Mouse (Mus musculus): Measurements from ENCODE around the gene Frmd5. TPM values are rescaled to one million over a fixed set of nuclear protein-coding genes. Genes with fewer than 3 reads are reported as not detected.

Gene Frmd5
- polyA plus RNA-seq, 1 experiment from 2014 or later: 25.6 TPM

DNA sequence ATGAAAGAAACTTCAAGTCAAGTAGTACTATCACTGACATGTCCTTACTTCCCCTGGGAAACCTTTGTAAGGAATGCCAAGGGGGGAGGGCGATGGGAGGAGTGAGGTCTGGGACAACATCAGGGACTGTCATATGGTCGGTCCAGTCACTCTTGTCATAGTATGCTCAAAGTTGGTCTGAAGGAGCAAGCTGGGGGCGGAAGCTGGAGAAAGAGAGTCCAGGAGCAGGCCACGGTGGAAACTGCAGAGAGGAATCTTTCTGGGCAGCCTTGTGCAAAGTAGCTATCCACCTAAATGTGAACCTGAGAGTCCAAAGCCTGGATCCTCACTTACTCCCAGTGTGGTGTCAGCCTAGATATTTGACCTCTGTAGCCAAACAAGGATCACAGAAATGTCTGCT, 147.5 kb downstream of the Frmd5 start:
- Histone ChIP-seq H3K4me1 (replicated peaks) (peaks cover 4% of the 10 kb centered on the region; the same call in 1 of the 2 replicates), H3K9me3 (replicated peaks) (no peaks in the 10 kb centered on the region), H3K27ac (ENCODE audit: poor library complexity, severe bottlenecking) (no peak overlapping the region), H3K9ac (no peak overlapping the region), H3K27me3 (replicated peaks) (no peaks in the 10 kb centered on the region), H3K4me3 (no peak overlapping the region), H3K36me3 (no peaks in the 10 kb centered on the region), H3K4me2 (no peak overlapping the region)
- 62% methylated on average over 4 of the region's 4 CpGs for WGBS
- ATAC-seq (ENCODE audit: insufficient number of reproducible peaks, low FRiP score): no peak

DNA sequence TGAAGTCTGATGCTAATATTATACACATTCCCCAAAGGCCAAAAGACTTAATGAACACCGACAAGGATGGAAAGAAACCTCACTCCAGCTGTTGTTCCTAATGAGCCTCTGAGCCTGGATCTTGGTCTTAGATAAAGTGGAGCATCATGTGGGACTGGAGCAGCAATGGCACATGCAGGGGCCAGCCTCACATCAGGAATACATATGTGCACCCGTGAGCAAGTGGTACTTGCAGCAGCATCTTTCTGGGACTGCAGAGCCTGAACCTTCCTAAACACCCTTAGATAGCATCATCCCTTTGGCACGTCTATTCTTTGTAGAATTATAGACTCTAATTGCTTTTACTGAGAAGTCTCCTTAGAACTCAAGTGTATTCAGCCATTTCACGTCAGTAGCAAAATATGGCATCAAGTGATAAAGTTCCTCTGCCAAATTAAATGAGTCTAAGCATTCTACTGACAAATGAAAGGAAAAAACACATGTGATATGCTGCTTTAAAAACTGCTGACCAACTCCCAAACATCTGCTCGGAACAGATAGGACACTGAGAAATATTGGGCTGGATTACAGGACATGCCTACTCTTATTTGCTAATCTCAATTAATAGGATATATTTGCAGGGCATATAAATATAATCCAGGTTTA, 148.6 kb downstream of the Frmd5 start:
- H3K36me3 ChIP-seq: no peaks in the 10 kb centered on the region
- no peak overlapping the region for H3K27ac ChIP-seq (ENCODE audit: poor library complexity, severe bottlenecking)
- no peak overlapping the region for H3K4me3 ChIP-seq
- no peak overlapping the region for H3K4me2 ChIP-seq
- no peaks in the 10 kb centered on the region for H3K9me3 ChIP-seq (replicated peaks)
- no peaks in the 10 kb centered on the region for H3K27me3 ChIP-seq (replicated peaks)
- no peak for ATAC-seq (ENCODE audit: insufficient number of reproducible peaks, low FRiP score)
- H3K9ac ChIP-seq: no peak overlapping the region
- 76% methylated on average over 5 of the region's 5 CpGs for WGBS
- H3K4me1 ChIP-seq (replicated peaks): peaks cover 2% of the 10 kb centered on the region; the same call in 1 of the 2 replicates

DNA sequence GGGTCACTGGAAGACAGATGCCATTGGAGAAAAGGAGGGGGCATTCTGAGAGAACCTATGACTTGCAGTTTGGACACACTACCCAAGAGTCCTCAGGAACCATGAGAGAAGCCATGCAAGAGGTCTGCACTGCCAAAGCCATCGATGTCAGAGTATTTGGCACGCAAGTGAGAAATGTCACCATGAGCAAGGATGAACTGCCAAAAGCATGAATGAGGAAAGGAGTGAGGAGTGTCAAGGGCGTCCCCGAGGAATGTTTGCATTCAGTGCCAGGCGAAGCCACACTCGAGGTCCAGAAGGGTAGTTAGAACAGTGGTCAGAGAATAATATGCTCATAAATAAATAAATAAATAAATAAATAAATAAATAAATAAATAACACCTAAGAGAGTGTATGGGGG, 150.9 kb downstream of the Frmd5 start:
- WGBS: 87% methylated on average over 6 of the region's 6 CpGs
- no peak overlapping the region for H3K4me3 ChIP-seq
- no peak for ATAC-seq (ENCODE audit: insufficient number of reproducible peaks, low FRiP score)
- no peak overlapping the region for H3K4me2 ChIP-seq
- no peak overlapping the region for H3K9ac ChIP-seq
- no peak overlapping the region for H3K27ac ChIP-seq (ENCODE audit: poor library complexity, severe bottlenecking)
- no peaks in the 10 kb centered on the region for H3K4me1 ChIP-seq (replicated peaks)
- no peaks in the 10 kb centered on the region for H3K36me3 ChIP-seq
- no peaks in the 10 kb centered on the region for H3K27me3 ChIP-seq (replicated peaks)
- no peaks in the 10 kb centered on the region for H3K9me3 ChIP-seq (replicated peaks)

DNA sequence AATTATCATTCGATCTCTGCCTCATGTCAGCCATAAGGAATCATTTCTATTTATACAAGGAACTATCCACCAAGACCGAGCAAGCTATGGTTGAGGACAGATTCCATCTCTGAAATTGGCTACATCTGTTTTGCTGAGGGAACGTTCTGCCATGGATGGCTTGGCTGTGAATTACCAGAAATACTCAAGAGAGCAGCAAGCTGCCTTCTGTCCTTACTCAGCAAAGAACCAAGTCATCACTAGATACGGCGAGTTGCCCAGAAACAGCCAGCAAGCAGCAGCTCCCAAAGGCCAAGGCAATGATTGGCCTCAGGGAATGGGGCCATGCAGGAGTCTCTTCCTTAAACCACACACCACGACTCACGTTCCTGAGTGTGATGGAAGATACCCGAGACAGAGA, 151.8 kb downstream of the Frmd5 start:
- WGBS: 81% methylated on average over 8 of the region's 8 CpGs
- H3K36me3 ChIP-seq: no peaks in the 10 kb centered on the region
- no peaks in the 10 kb centered on the region for H3K4me1 ChIP-seq (replicated peaks)
- ATAC-seq (ENCODE audit: insufficient number of reproducible peaks, low FRiP score): no peak
- H3K4me3 ChIP-seq: no peak overlapping the region
- no peak overlapping the region for H3K9ac ChIP-seq
- H3K27ac ChIP-seq (ENCODE audit: poor library complexity, severe bottlenecking): no peak overlapping the region
- H3K4me2 ChIP-seq: no peak overlapping the region
- H3K9me3 ChIP-seq (replicated peaks): no peaks in the 10 kb centered on the region
- no peaks in the 10 kb centered on the region for H3K27me3 ChIP-seq (replicated peaks)

DNA sequence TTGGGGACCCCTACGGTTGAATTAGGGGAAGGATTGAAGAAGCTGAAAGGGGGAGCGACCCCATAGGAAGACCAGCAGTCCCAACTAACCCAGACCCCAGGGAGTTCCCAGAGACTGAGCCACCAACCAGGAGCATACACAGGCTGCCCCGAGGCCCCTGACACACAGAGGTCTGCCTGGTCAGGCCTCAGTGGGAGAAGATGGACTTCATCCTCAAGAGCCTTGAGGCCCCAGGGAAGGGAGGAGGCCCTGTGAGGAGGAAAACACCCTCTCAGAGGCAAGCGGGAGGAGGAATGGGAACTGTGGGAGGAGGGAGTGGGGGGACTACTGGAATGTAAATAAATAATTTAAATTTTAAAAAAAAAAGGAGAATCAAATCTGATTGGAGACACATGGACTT, 160.4 kb downstream of the Frmd5 start:
- no peak overlapping the region for H3K4me2 ChIP-seq
- H3K4me3 ChIP-seq: no peak overlapping the region
- no peak for ATAC-seq (ENCODE audit: insufficient number of reproducible peaks, low FRiP score)
- no peaks in the 10 kb centered on the region for H3K36me3 ChIP-seq
- H3K9me3 ChIP-seq (replicated peaks): no peaks in the 10 kb centered on the region
- H3K4me1 ChIP-seq (replicated peaks): no peaks in the 10 kb centered on the region
- WGBS: 58% methylated on average over 4 of the region's 4 CpGs
- H3K27ac ChIP-seq (ENCODE audit: poor library complexity, severe bottlenecking): no peak overlapping the region
- 0 out of 2 replicates have a peak, but pooled peaks cover 3% of the 10 kb centered on the region for H3K27me3 ChIP-seq (replicated peaks)
- H3K9ac ChIP-seq: no peak overlapping the region

DNA sequence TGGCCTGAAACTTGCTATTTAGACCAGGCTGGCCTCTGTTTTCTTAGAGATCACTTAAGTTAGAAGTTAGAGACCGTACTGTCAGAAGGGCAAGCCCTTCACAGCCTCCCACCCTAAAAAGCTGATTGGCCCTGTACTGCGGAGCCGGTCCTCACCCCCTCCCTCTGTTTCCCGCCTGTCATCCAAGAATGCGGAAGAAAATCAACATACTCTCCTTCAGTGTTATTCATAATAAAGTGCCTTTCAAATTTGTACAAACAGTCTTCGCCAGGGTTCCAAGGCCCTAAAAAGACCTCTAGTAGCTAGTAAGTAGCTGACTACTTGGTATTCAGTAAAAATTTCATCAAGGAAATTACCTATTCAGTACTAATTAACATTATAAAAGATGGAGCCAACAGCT, 164.0 kb downstream of the Frmd5 start:
- H3K36me3 ChIP-seq: no peaks in the 10 kb centered on the region
- H3K4me1 ChIP-seq (replicated peaks): no peaks in the 10 kb centered on the region
- no peaks in the 10 kb centered on the region for H3K9me3 ChIP-seq (replicated peaks)
- H3K27ac ChIP-seq (ENCODE audit: poor library complexity, severe bottlenecking): no peak overlapping the region
- H3K4me2 ChIP-seq: no peak overlapping the region
- H3K27me3 ChIP-seq (replicated peaks): 0 out of 2 replicates have a peak, but pooled peaks cover 3% of the 10 kb centered on the region
- ATAC-seq (ENCODE audit: insufficient number of reproducible peaks, low FRiP score): no peak
- H3K9ac ChIP-seq: no peak overlapping the region
- WGBS: 51% methylated on average over 6 of the region's 6 CpGs
- no peak overlapping the region for H3K4me3 ChIP-seq

DNA sequence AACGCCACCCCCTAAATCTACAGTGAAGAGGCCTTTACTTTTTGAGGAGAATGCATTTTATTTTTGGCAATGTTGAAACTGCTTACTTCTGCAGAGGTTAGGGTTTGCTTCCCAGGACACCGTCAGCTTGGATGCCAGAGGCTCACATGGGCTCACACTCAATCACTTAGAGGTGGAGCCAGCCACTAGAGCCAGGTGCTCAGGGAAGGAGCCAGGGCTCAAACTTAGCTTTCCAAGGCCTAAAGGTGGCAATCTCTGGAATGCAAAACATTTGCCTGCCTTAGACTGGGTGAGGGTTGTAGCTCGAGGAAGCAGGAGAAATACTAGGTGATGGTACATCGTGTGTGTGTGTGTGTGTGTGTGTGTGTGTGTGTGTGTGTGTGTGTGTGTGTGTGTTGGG, 174.8 kb downstream of the Frmd5 start:
- no peak overlapping the region for H3K4me2 ChIP-seq
- WGBS: 51% methylated on average over 4 of the region's 4 CpGs
- H3K9ac ChIP-seq: no peak overlapping the region
- no peak overlapping the region for H3K4me3 ChIP-seq
- H3K27me3 ChIP-seq (replicated peaks): no peaks in the 10 kb centered on the region
- ATAC-seq (ENCODE audit: insufficient number of reproducible peaks, low FRiP score): no peak
- peaks cover 4% of the 10 kb centered on the region; the same call in 1 of the 2 replicates for H3K4me1 ChIP-seq (replicated peaks)
- no peaks in the 10 kb centered on the region for H3K9me3 ChIP-seq (replicated peaks)
- no peak overlapping the region for H3K27ac ChIP-seq (ENCODE audit: poor library complexity, severe bottlenecking)
- no peaks in the 10 kb centered on the region for H3K36me3 ChIP-seq

DNA sequence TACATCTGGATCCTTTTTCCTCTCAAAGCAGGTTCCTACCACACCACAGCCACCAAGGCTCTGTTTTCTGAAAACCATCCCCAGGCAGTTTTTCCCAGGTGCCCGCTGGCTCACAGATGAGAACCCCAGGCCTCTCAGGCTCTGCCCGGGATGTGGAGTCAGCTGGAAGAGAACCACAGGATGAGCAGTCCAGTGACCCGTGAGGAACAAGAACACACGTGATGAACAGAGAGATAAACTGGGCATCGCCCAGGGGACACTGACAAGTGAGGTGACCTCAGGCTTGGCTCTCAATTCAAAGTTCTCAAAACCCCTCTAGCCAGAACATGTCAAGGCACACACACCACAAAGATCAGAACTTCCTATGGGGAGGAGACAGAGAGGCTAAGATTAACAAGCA, 176.6 kb downstream of the Frmd5 start:
- ATAC-seq (ENCODE audit: insufficient number of reproducible peaks, low FRiP score): no peak
- Histone ChIP-seq H3K4me1 (replicated peaks) (peaks cover 4% of the 10 kb centered on the region; the same call in 1 of the 2 replicates), H3K4me2 (no peak overlapping the region), H3K36me3 (no peaks in the 10 kb centered on the region), H3K27me3 (replicated peaks) (no peaks in the 10 kb centered on the region), H3K4me3 (no peak overlapping the region), H3K9me3 (replicated peaks) (no peaks in the 10 kb centered on the region), H3K27ac (ENCODE audit: poor library complexity, severe bottlenecking) (no peak overlapping the region), H3K9ac (no peak overlapping the region)
- WGBS: 66% methylated on average over 5 of the region's 5 CpGs

DNA sequence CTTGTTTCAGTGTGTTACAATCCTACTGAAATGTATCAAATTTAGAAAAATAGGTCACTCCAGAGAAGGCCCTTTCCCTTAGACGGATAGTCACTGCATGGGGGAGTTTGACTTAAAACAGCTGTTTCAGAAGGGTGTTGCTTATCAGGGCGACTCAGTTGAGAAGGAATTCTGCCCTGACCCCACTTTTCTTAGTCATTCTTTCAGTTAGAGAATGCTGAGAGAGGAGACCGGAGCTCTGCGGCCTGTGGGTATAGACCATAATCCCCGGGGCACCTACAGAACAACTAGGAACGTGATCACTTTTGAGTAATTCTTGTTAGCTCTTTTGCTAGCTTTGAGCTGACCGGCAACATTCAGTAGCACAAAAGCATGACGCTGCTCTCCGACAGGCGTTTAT, 178.6 kb downstream of the Frmd5 start:
- no peak for ATAC-seq (ENCODE audit: insufficient number of reproducible peaks, low FRiP score)
- H3K27me3 ChIP-seq (replicated peaks): no peaks in the 10 kb centered on the region
- whole genome bisulfite sequencing: 64% methylated on average over 10 of the region's 10 CpGs
- H3K4me2 ChIP-seq: no peak overlapping the region
- no peaks in the 10 kb centered on the region for H3K9me3 ChIP-seq (replicated peaks)
- H3K4me1 ChIP-seq (replicated peaks): peaks cover 4% of the 10 kb centered on the region; the same call in 1 of the 2 replicates
- H3K9ac ChIP-seq: no peak overlapping the region
- no peaks in the 10 kb centered on the region for H3K36me3 ChIP-seq
- H3K4me3 ChIP-seq: no peak overlapping the region
- H3K27ac ChIP-seq (ENCODE audit: poor library complexity, severe bottlenecking): no peak overlapping the region

DNA sequence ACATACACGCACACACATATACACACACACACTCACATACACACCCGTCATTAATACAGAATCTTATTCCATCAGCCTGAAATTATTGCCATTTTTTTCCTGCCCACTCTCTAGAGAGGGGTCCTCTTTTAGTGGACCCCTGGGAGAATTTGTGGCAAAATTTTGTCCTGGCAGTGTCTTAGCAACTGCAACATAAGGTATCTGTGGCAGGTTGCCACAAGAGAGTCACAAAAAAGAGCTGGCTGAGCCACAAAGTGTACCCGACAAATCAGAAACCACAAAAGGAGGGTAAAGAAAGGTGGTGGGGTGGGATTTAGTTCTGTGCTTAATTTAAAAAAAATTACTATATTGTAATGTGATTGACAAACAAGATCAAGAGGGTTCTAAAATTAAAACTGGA, 181.0 kb downstream of the Frmd5 start:
- peaks cover 2% of the 10 kb centered on the region; the same call in 1 of the 2 replicates for H3K4me1 ChIP-seq (replicated peaks)
- H3K4me2 ChIP-seq: no peak overlapping the region
- no peak overlapping the region for H3K27ac ChIP-seq (ENCODE audit: poor library complexity, severe bottlenecking)
- no peaks in the 10 kb centered on the region for H3K27me3 ChIP-seq (replicated peaks)
- H3K9me3 ChIP-seq (replicated peaks): no peaks in the 10 kb centered on the region
- H3K4me3 ChIP-seq: no peak overlapping the region
- no peak for ATAC-seq (ENCODE audit: insufficient number of reproducible peaks, low FRiP score)
- WGBS: 96% methylated on average over 3 of the region's 3 CpGs
- no peak overlapping the region for H3K9ac ChIP-seq
- no peaks in the 10 kb centered on the region for H3K36me3 ChIP-seq

DNA sequence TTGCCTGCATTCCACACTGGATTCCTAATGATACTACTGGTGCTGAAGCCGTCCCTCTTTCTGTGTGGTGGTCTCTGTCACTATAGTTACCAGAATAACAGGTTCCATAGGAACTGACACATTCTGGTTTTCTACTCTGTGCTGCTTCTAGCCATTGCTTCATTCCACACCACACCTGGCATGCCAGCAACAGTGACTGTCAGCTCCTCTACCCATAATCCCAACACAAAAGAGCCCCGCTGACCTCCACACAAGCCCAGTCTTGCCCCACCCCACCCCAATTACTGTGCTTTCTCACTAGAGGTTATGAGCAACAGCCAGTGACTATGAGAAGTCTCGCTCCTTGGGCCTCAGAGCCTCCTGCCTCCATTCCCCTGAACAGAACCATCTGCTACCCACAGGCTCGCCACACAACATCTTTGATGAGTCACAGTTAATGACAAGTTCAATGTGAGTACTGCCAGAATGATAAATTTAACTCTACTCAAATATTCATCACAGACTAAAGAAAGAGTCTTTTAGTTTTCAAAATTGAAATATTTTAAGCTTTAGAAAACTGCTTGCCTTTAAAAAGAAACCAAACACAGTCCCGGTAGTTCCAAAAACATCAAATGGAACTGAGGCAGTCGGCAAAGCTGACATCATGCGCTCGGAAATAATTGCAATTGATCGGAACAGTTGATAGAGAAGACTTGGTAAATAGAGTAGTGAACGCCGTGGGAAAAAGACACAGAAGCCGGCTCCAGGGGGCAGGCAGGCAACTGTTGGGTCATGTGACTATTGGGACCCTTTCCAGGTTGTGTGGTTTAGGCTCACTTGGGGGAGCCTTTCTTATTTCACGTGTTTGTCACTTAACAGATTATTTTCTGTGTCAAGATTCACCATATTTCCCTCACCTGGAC, 185.4 kb downstream of the Frmd5 start:
- Histone ChIP-seq H3K4me1 (replicated peaks) (peaks cover 4% of the 10 kb centered on the region; the same call in 1 of the 2 replicates), H3K4me3 (no peak overlapping the region), H3K27me3 (replicated peaks) (no peaks in the 10 kb centered on the region), H3K9ac (no peak overlapping the region), H3K27ac (ENCODE audit: poor library complexity, severe bottlenecking) (no peak overlapping the region), H3K9me3 (replicated peaks) (no peaks in the 10 kb centered on the region), H3K4me2 (no peak overlapping the region), H3K36me3 (no peaks in the 10 kb centered on the region)
- WGBS: 65% methylated on average over 13 of the region's 13 CpGs
- ATAC-seq (ENCODE audit: insufficient number of reproducible peaks, low FRiP score): no peak

Measured in heart, embryonic 12.5 days (tissue).